Mouse (Mus musculus) CH12.LX (cell line): ENCODE results near the gene Cdh4. TPM values are rescaled to one million over a fixed set of nuclear protein-coding genes. Genes with fewer than 3 reads are reported as not detected.

Experiments used
- DNase-seq: peaks from one replicate; pipeline ENCODE4 v3.0.0-alpha.2; 2013; ENCODE audit errors: extremely low read depth
- H3K27ac ChIP-seq: 2 replicates; pipeline ENCODE4 v1.5.1; 2012; ENCODE audit warnings: low read depth, mild to moderate bottlenecking, control low read depth, moderate library complexity; ENCODE audit not compliant: insufficient read depth
- H3K27me3 ChIP-seq: replicated peaks from 2 replicates; pipeline ENCODE3; 2012; ENCODE audit warnings: inconsistent platforms
- H3K36me3 ChIP-seq, 2 experiments: replicated peaks in 1 of 2; 2 replicates each; pipeline versions ENCODE3 to v1.6.1; 2012; ENCODE audit warnings: inconsistent platforms in 1 of 2, low read length in 1 of 2, mild to moderate bottlenecking in 1 of 2, mixed read lengths in 1 of 2, moderate library complexity in 1 of 2; ENCODE audit not compliant: control insufficient read depth in 1 of 2, insufficient read depth in 1 of 2
- H3K4me1 ChIP-seq, 2 experiments: 2 replicates each; pipeline ENCODE4 v1.6.1; 2012; ENCODE audit warnings: inconsistent platforms in 1 of 2, moderate library complexity in 1 of 2; ENCODE audit not compliant: insufficient read depth in 2 of 2, control insufficient read depth in 1 of 2
- H3K4me2 ChIP-seq: 2 replicates; pipeline ENCODE4 v1.6.1; 2012; ENCODE audit warnings: low read depth, mild to moderate bottlenecking, control low read depth; ENCODE audit not compliant: poor library complexity, insufficient read depth, severe bottlenecking
- H3K4me3 ChIP-seq, 3 experiments: fragments of 150-350 bp in 1 of 3; sonication (generic) in 1 of 3; replicated peaks in 1 of 3; 2 replicates each; pipeline versions ENCODE3 to v1.5.1; 2011 to 2012; ENCODE audit warnings: low read depth in 2 of 3, low read length in 2 of 3, mild to moderate bottlenecking in 2 of 3, moderate library complexity in 2 of 3, control low read depth in 1 of 3, improper control_type of control experiment in 1 of 3, inconsistent platforms in 1 of 3, mixed read lengths in 1 of 3; ENCODE audit not compliant: poor library complexity in 1 of 3
- H3K79me2 ChIP-seq: replicated peaks from 2 replicates; pipeline ENCODE4 v1.6.1; 2012; ENCODE audit warnings: mild to moderate bottlenecking, moderate library complexity; ENCODE audit not compliant: control insufficient read depth, poor library complexity, insufficient read depth, severe bottlenecking; ENCODE audit errors: extremely low read depth
- H3K9ac ChIP-seq: 2 replicates; pipeline ENCODE4 v1.6.1; 2012; ENCODE audit warnings: low read depth, mild to moderate bottlenecking, control low read depth, moderate library complexity; ENCODE audit not compliant: insufficient read depth
- H3K9me3 ChIP-seq: replicated peaks from 2 replicates; pipeline ENCODE3; 2012; ENCODE audit warnings: low read length, inconsistent platforms, mixed read lengths
- BHLHE40 ChIP-seq: IDR thresholded peaks from 2 replicates; pipeline ENCODE4 v1.6.1; 2011; ENCODE audit warnings: mild to moderate bottlenecking, low read depth, low read length, improper control_type of control experiment
- CTCF ChIP-seq, 2 experiments: IDR thresholded peaks in 1 of 2; conservative IDR thresholded peaks in 1 of 2; 2 replicates each; pipeline ENCODE4 v1.5.1; 2011 to 2012; ENCODE audit warnings: low read depth in 2 of 2, low read length in 2 of 2, improper control_type of control experiment in 1 of 2, inconsistent platforms in 1 of 2, mild to moderate bottlenecking in 1 of 2, moderate library complexity in 1 of 2
- MAFK ChIP-seq: IDR thresholded peaks from 2 replicates; pipeline ENCODE4 v1.6.1; 2011; ENCODE audit warnings: low read length, improper control_type of control experiment; ENCODE audit not compliant: insufficient replicate concordance
- MAX ChIP-seq: IDR thresholded peaks from 2 replicates; pipeline ENCODE4 v1.6.1; 2011; ENCODE audit warnings: low read length, improper control_type of control experiment
- MYC ChIP-seq: IDR thresholded peaks from 2 replicates; pipeline ENCODE4 v1.6.1; 2011; ENCODE audit warnings: low read depth, mild to moderate bottlenecking, improper control_type of control experiment, low read length
- NELFE ChIP-seq: IDR thresholded peaks from 2 replicates; pipeline ENCODE4 v1.6.1; 2011; ENCODE audit warnings: low read depth, low read length, improper control_type of control experiment
- NRF1 ChIP-seq: IDR thresholded peaks from 2 replicates; pipeline ENCODE4 v1.6.1; 2014; ENCODE audit warnings: low read depth, mild to moderate bottlenecking, inconsistent platforms, low read length, improper control_type of control experiment, moderate library complexity
- RAD21 ChIP-seq: IDR thresholded peaks from 2 replicates; pipeline ENCODE4 v1.6.1; 2011; ENCODE audit warnings: low read depth, mild to moderate bottlenecking, low read length, improper control_type of control experiment, moderate library complexity
- SMC3 ChIP-seq: IDR thresholded peaks from 2 replicates; pipeline ENCODE4 v1.6.1; 2011; ENCODE audit warnings: low read depth, low read length, improper control_type of control experiment
- TCF12 ChIP-seq: IDR thresholded peaks from 2 replicates; pipeline ENCODE4 v1.6.1; 2014; ENCODE audit warnings: low read depth, mild to moderate bottlenecking, inconsistent platforms, low read length, improper control_type of control experiment
- USF1 ChIP-seq: IDR thresholded peaks from 2 replicates; pipeline ENCODE4 v1.6.1; 2014; ENCODE audit warnings: low read depth, mild to moderate bottlenecking, inconsistent platforms, low read length, improper control_type of control experiment
- USF2 ChIP-seq: conservative IDR thresholded peaks from 2 replicates; pipeline ENCODE4 v1.6.1; 2011; ENCODE audit warnings: low read depth, low read length, improper control_type of control experiment
- ZNF384 ChIP-seq: IDR thresholded peaks from 2 replicates; pipeline ENCODE4 v1.6.1; 2012; ENCODE audit warnings: low read depth, low read length, improper control_type of control experiment, inconsistent platforms
- dilution Hi-C: fragments of 300-500 bp; cut with MboI; formaldehyde crosslinking; loops from 2 replicates; pipeline ENCODE4 v1.14.3; 2020; ENCODE audit warnings: low sequenced_read_pairs; ENCODE audit not compliant: extremely low pct_unique_long_range_greater_than_20kb, extremely low pct_ligation_motif_present
- in situ Hi-C: fragments of 300-500 bp; cut with MboI; formaldehyde crosslinking; loops from 3 replicates; pipeline ENCODE4 v1.14.3; 2019; ENCODE audit warnings: low sequenced_read_pairs, low pct_ligation_motif_present, low pct_unique_long_range_greater_than_20kb, mixed read lengths
- polyA plus RNA-seq: library from polyadenylated mRNA; unstranded; fragments of >175 nt; gene quantifications from 2 replicates; pipeline ENCODE4 v1.2.1, GENCODE M21; 2012; ENCODE audit warnings: low read depth; ENCODE audit not compliant: insufficient read length
- total RNA-seq, 2 experiments: library from RNA; depleted of rRNA; stranded (reverse); fragments of 300-350 nt in 1 of 2; fragments of >200 nt in 1 of 2; gene quantifications; 2 replicates each; pipeline ENCODE4 v1.2.3; 2012 to 2014

Cdh4 gene
- total and polyA plus RNA-seq, 3 experiments = not detected

GRCm38 (mm10) chr2:179914246-179914645 lies 472.0 kb downstream of the Cdh4 start:
- no peak overlapping the region for H3K4me3 ChIP-seq
- H3K27ac ChIP-seq = no peak overlapping the region
- no peaks in the 10 kb centered on the region for H3K9me3 ChIP-seq
- dilution Hi-C loops (loop anchor here (25.0 kb wide), 1 partner anchor 148 kb away; the partner anchor contains the start of gene Mtg2), in situ Hi-C loops (loop anchor here (10.0 kb wide), 1 partner anchor 341 kb away; the partner anchor contains the start of gene Rps21)
- no peak for DNase-seq
- no peaks in the 10 kb centered on the region for H3K27me3 ChIP-seq
- peaks cover 26 to 85% of the 10 kb centered on the region in 2 experiments for H3K36me3 ChIP-seq
- H3K4me1 ChIP-seq = peaks cover 8 to 23% of the 10 kb centered on the region in 2 experiments
- no peak overlapping the region for H3K9ac ChIP-seq
- peak; percentile 13; the same call in 1 of the 2 replicates for TF ChIP-seq SMC3
- TF ChIP-seq USF1 = no peak
- TF ChIP-seq CTCF (conservative IDR thresholded peaks at IDR 0.05 in 1 of 2, IDR thresholded peaks at IDR 0.05 in 1 of 2; ENCODE audit: low read depth in 2 of 2, low read length in 2 of 2) = peak in 1 of 2 experiments; percentile 52; a peak in 2 of 4 replicates
- no peak for TF ChIP-seq USF2
- TF ChIP-seq RAD21 = peak; percentile 29
- TF ChIP-seq NRF1 = no peak
- no peaks in the 10 kb centered on the region for H3K79me2 ChIP-seq
- no peak overlapping the region for H3K4me2 ChIP-seq

GRCm38 (mm10) chr2:179916877-179917673 lies 474.8 kb downstream of the Cdh4 start:
- dilution Hi-C loops = loop anchor here (25.0 kb wide), 1 partner anchor 145 kb away; the partner anchor contains the start of gene Mtg2

GRCm38 (mm10) chr2:179920042-179920441 lies 477.8 kb downstream of the Cdh4 start:
- no peak overlapping the region for H3K4me3 ChIP-seq
- H3K9ac ChIP-seq = no peak overlapping the region
- in situ Hi-C loops = loop anchor here (5.0 kb wide), 1 partner anchor 127 kb away; no protein-coding TSS in a partner anchor
- no peak overlapping the region for H3K27ac ChIP-seq
- TF ChIP-seq ZNF384 = no peak
- TF ChIP-seq BHLHE40 = peak; percentile 84
- H3K36me3 ChIP-seq = peaks cover 36 to 94% of the 10 kb centered on the region in 2 experiments
- no peaks in the 10 kb centered on the region for H3K27me3 ChIP-seq
- H3K9me3 ChIP-seq = no peaks in the 10 kb centered on the region
- peaks cover 4 to 15% of the 10 kb centered on the region in 2 experiments for H3K4me1 ChIP-seq
- no peak overlapping the region for H3K4me2 ChIP-seq
- no peaks in the 10 kb centered on the region for H3K79me2 ChIP-seq
- dilution Hi-C loops = loop anchor here (25.0 kb wide), 1 partner anchor 142 kb away; the partner anchor contains the start of gene Mtg2
- peak; percentile 27 for DNase-seq

More at GRCm38 (mm10) chr2:179916877-179917673, 474.8 kb downstream of the Cdh4 start:
- Histone ChIP-seq H3K9me3 (no peaks in the 10 kb centered on the region), H3K27ac (no peak overlapping the region), H3K4me3 (no peak overlapping the region), H3K9ac (no peak overlapping the region), H3K36me3 (peaks cover 36 to 93% of the 10 kb centered on the region in 2 experiments), H3K4me1 (peaks cover 4 to 21% of the 10 kb centered on the region in 2 experiments), H3K27me3 (no peaks in the 10 kb centered on the region), H3K4me2 (no peak overlapping the region), H3K79me2 (no peaks in the 10 kb centered on the region)
- TF ChIP-seq MAX (peak; percentile 50; the same call in 1 of the 2 replicates), CTCF (conservative IDR thresholded peaks at IDR 0.05 in 1 of 2, IDR thresholded peaks at IDR 0.05 in 1 of 2; ENCODE audit: low read depth in 2 of 2, low read length in 2 of 2) (peak; percentile 7 to 81; a peak in 3 of 4 replicates), TCF12 (peak; percentile 12; the same call in 1 of the 2 replicates), MYC (peak; percentile 44; the same call in 1 of the 2 replicates), NELFE (0 out of 2 replicates have a peak, but pooled peaks have one; percentile 24), SMC3 (peak; percentile 80), RAD21 (peak; percentile 81), USF2 (no peak), MAFK (no peak)
- in situ Hi-C loops = loop anchor here (10.0 kb wide), 1 partner anchor 338 kb away; the partner anchor contains the start of gene Rps21
- DNase-seq = peak; percentile 58
